Mouse (Mus musculus) lung, embryonic 15.5 days (tissue): ENCODE data around the gene Galnt5. TPM values are rescaled to one million over a fixed set of nuclear protein-coding genes. Genes with fewer than 3 reads are reported as not detected.

Experiments used
- ATAC-seq: fragments of 200-750 bp; cut with Nextera tagmentation; 2 replicates; pipeline ENCODE4 v1.8.0; 2017; ENCODE audit warnings: moderate number of reproducible peaks, borderline replicate concordance; ENCODE audit not compliant: low FRiP score, low TSS enrichment; ENCODE audit errors: extremely low read depth
- H3K27ac ChIP-seq: fragments of 300-500 bp; sonication (generic); 2 replicates; pipeline ENCODE4 v1.5.1; 2015; ENCODE audit warnings: moderate library complexity, mild to moderate bottlenecking, inconsistent platforms
- H3K27me3 ChIP-seq: fragments of 300-500 bp; sonication (generic); 2 replicates; pipeline ENCODE4 v1.6.1; 2015; ENCODE audit warnings: inconsistent platforms
- H3K36me3 ChIP-seq: fragments of 300-500 bp; sonication (generic); 2 replicates; pipeline ENCODE4 v1.6.1; 2015; ENCODE audit warnings: inconsistent platforms
- H3K4me1 ChIP-seq: fragments of 300-500 bp; sonication (generic); 2 replicates; pipeline ENCODE4 v1.6.1; 2015; ENCODE audit warnings: inconsistent platforms
- H3K4me2 ChIP-seq: fragments of 300-500 bp; sonication (generic); 2 replicates; pipeline ENCODE4 v1.6.1; 2015; ENCODE audit warnings: inconsistent platforms, mild to moderate bottlenecking, moderate library complexity
- H3K4me3 ChIP-seq: fragments of 300-500 bp; sonication (generic); 2 replicates; pipeline ENCODE4 v1.5.1; 2015; ENCODE audit warnings: mild to moderate bottlenecking, inconsistent platforms
- H3K9ac ChIP-seq: fragments of 300-500 bp; sonication (generic); 2 replicates; pipeline ENCODE4 v1.6.1; 2015; ENCODE audit warnings: inconsistent platforms
- H3K9me3 ChIP-seq: fragments of 300-500 bp; sonication (generic); 2 replicates; pipeline ENCODE4 v1.6.1; 2016; ENCODE audit warnings: inconsistent platforms
- WGBS: fragments of 180-500 bp; shearing (Covaris S2); methylation state at CpG from one replicate; pipeline ENCODE4 v1.1.7; 2015; 5-methylcytosine and 5-hydroxymethylcytosine counted together
- polyA plus RNA-seq: library from polyadenylated mRNA; unstranded; fragments of >200 nt; fragmentation: Nextera tagmentation; extraction: Ambion mirVana; gene quantifications from 2 replicates; pipeline ENCODE4 v1.2.1, GENCODE M21; 2015

Galnt5 gene
- polyA plus RNA-seq: 1.3 and 1.4 TPM in 2 replicates

- no peaks in the 10 kb centered on the region for H3K9me3 ChIP-seq
- peak within 1 kb of the TSS; percentile 33 for H3K9ac ChIP-seq
- H3K27me3 ChIP-seq: no peaks in the 10 kb centered on the region
- H3K4me1 ChIP-seq: peaks cover 6% of the 10 kb centered on the region; the same call in 1 of the 2 replicates
- ATAC-seq: peak; percentile 81
- peak within 1 kb of the TSS; percentile 36 for H3K4me3 ChIP-seq
- H3K27ac ChIP-seq: peak within 1 kb of the TSS; percentile 69
- H3K36me3 ChIP-seq: no peaks in the 10 kb centered on the region
- WGBS: 21% methylated on average over 12 of the region's 12 CpGs
- peak within 1 kb of the TSS; percentile 58 for H3K4me2 ChIP-seq
Observed at GRCm38 (mm10) chr2:57997752-57998430, at the start of gene Galnt5. Gene Galnt5, plus strand, starts transcription at chr2:57997884.

GRCm38 (mm10) chr2:57951620-57952019 is 46.1 kb upstream of the Galnt5 start:
- Histone ChIP-seq H3K27ac (no peak overlapping the region), H3K4me1 (no peaks in the 10 kb centered on the region), H3K9ac (no peak overlapping the region), H3K9me3 (no peaks in the 10 kb centered on the region), H3K4me2 (no peak overlapping the region), H3K27me3 (no peaks in the 10 kb centered on the region), H3K36me3 (no peaks in the 10 kb centered on the region), H3K4me3 (no peak overlapping the region)
- 45% methylated on average over 2 of the region's 2 CpGs for WGBS
- ATAC-seq: no peak

GRCm38 (mm10) chr2:57960786-57961185 is 36.9 kb upstream of the Galnt5 start:
- Histone ChIP-seq H3K4me1 (no peaks in the 10 kb centered on the region), H3K27ac (no peak overlapping the region), H3K4me2 (no peak overlapping the region), H3K4me3 (no peak overlapping the region), H3K36me3 (no peaks in the 10 kb centered on the region), H3K9me3 (no peaks in the 10 kb centered on the region), H3K9ac (no peak overlapping the region), H3K27me3 (no peaks in the 10 kb centered on the region)
- 75% methylated on average over 5 of the region's 5 CpGs for WGBS
- ATAC-seq: no peak

GRCm38 (mm10) chr2:57982248-57982647 is 15.4 kb upstream of the Galnt5 start:
- no peaks in the 10 kb centered on the region for H3K27me3 ChIP-seq
- H3K9ac ChIP-seq: no peak overlapping the region

GRCm38 (mm10) chr2:57991084-57991483 is 6.6 kb upstream of the Galnt5 start:
- Histone ChIP-seq H3K27me3 (no peaks in the 10 kb centered on the region), H3K4me3 (no peak overlapping the region), H3K4me2 (no peak overlapping the region), H3K36me3 (no peaks in the 10 kb centered on the region), H3K9ac (no peak overlapping the region), H3K27ac (no peak overlapping the region), H3K4me1 (no peaks in the 10 kb centered on the region), H3K9me3 (no peaks in the 10 kb centered on the region)
- 77% methylated on average over 2 of the region's 2 CpGs for WGBS
- ATAC-seq: no peak

More at GRCm38 (mm10) chr2:57982248-57982647, 15.4 kb upstream of the Galnt5 start:
- Histone ChIP-seq H3K36me3 (no peaks in the 10 kb centered on the region), H3K9me3 (no peaks in the 10 kb centered on the region), H3K4me1 (no peaks in the 10 kb centered on the region), H3K4me3 (no peak overlapping the region), H3K4me2 (no peak overlapping the region), H3K27ac (no peak overlapping the region)
- ATAC-seq: no peak

GRCm38 (mm10) chr2:58001497-58001896 is 3.8 kb downstream of the Galnt5 start:
- Histone ChIP-seq H3K9ac (no peak overlapping the region), H3K4me2 (no peak overlapping the region), H3K4me3 (no peak overlapping the region), H3K27ac (0 out of 2 replicates have a peak overlapping the region, but pooled peaks have one; percentile 19), H3K9me3 (no peaks in the 10 kb centered on the region), H3K4me1 (peaks cover 6% of the 10 kb centered on the region; the same call in 1 of the 2 replicates), H3K27me3 (no peaks in the 10 kb centered on the region), H3K36me3 (no peaks in the 10 kb centered on the region)
- ATAC-seq: peak; percentile 55
- 32% methylated on average over 3 of the region's 3 CpGs for WGBS

GRCm38 (mm10) chr2:58007081-58007480 is 9.4 kb downstream of the Galnt5 start:
- Histone ChIP-seq H3K4me3 (no peak overlapping the region), H3K27me3 (no peaks in the 10 kb centered on the region), H3K9ac (no peak overlapping the region), H3K36me3 (no peaks in the 10 kb centered on the region), H3K9me3 (no peaks in the 10 kb centered on the region), H3K4me2 (no peak overlapping the region), H3K27ac (no peak overlapping the region), H3K4me1 (no peaks in the 10 kb centered on the region)
- ATAC-seq: no peak
- WGBS: 79% methylated on average over 5 of the region's 5 CpGs

GRCm38 (mm10) chr2:58023556-58023955 is 25.9 kb downstream of the Galnt5 start:
- no peak overlapping the region for H3K4me3 ChIP-seq
- H3K9ac ChIP-seq: no peak overlapping the region
- H3K36me3 ChIP-seq: no peaks in the 10 kb centered on the region
- no peak for ATAC-seq
- no peak overlapping the region for H3K4me2 ChIP-seq
- no peaks in the 10 kb centered on the region for H3K4me1 ChIP-seq
- H3K27me3 ChIP-seq: no peaks in the 10 kb centered on the region
- 80% methylated on average over 6 of the region's 6 CpGs for WGBS
- no peak overlapping the region for H3K27ac ChIP-seq
- no peaks in the 10 kb centered on the region for H3K9me3 ChIP-seq

- no peaks in the 10 kb centered on the region for H3K27me3 ChIP-seq
- no peak overlapping the region for H3K4me3 ChIP-seq
- H3K4me2 ChIP-seq: no peak overlapping the region
- H3K36me3 ChIP-seq: no peaks in the 10 kb centered on the region
- no peak for ATAC-seq
- 71% methylated on average over 5 of the region's 5 CpGs for WGBS
- H3K9ac ChIP-seq: no peak overlapping the region
- no peaks in the 10 kb centered on the region for H3K9me3 ChIP-seq
- no peaks in the 10 kb centered on the region for H3K4me1 ChIP-seq
- H3K27ac ChIP-seq: no peak overlapping the region
Observed at GRCm38 (mm10) chr2:58026740-58027139, 29.1 kb downstream of the Galnt5 start.

- Histone ChIP-seq H3K9me3 (no peaks in the 10 kb centered on the region), H3K27me3 (no peaks in the 10 kb centered on the region), H3K27ac (no peak overlapping the region), H3K4me3 (no peak overlapping the region), H3K4me2 (no peak overlapping the region), H3K9ac (no peak overlapping the region), H3K36me3 (no peaks in the 10 kb centered on the region), H3K4me1 (no peaks in the 10 kb centered on the region)
- WGBS: 18% methylated on average over 7 of the region's 7 CpGs
- ATAC-seq: no peak
Observed at GRCm38 (mm10) chr2:58029404-58029803, 31.7 kb downstream of the Galnt5 start.

GRCm38 (mm10) chr2:58031431-58031830 is 33.7 kb downstream of the Galnt5 start:
- no peak for ATAC-seq
- no peaks in the 10 kb centered on the region for H3K27me3 ChIP-seq
- no peak overlapping the region for H3K9ac ChIP-seq
- no peak overlapping the region for H3K27ac ChIP-seq
- H3K36me3 ChIP-seq: no peaks in the 10 kb centered on the region
- H3K4me1 ChIP-seq: no peaks in the 10 kb centered on the region
- H3K4me2 ChIP-seq: no peak overlapping the region
- no peak overlapping the region for H3K4me3 ChIP-seq
- no peaks in the 10 kb centered on the region for H3K9me3 ChIP-seq
- 77% methylated on average over 3 of the region's 3 CpGs for WGBS

GRCm38 (mm10) chr2:58035635-58036034 is 38.0 kb downstream of the Galnt5 start:
- 75% methylated on average over 4 of the region's 4 CpGs for WGBS
- no peaks in the 10 kb centered on the region for H3K9me3 ChIP-seq
- H3K4me3 ChIP-seq: no peak overlapping the region
- no peaks in the 10 kb centered on the region for H3K4me1 ChIP-seq
- no peak overlapping the region for H3K9ac ChIP-seq
- H3K4me2 ChIP-seq: no peak overlapping the region
- no peak overlapping the region for H3K27ac ChIP-seq
- no peaks in the 10 kb centered on the region for H3K27me3 ChIP-seq
- ATAC-seq: no peak
- H3K36me3 ChIP-seq: no peaks in the 10 kb centered on the region
